Mouse (Mus musculus) G1E (cell line): ENCODE measurements at regions not wholly inside any gene's neighbourhood (a gene's known extent, or its start where the extent isn't known, plus 50 kb on each side); places are given as distances from the start of the nearest gene placed in this dataset.

ENCODE experiments used
- CTCF ChIP-seq: IDR thresholded peaks from 2 replicates; pipeline ENCODE4 v1.5.1; 2012; ENCODE audit warnings: low read depth, low read length, inconsistent platforms, mixed read lengths
- GATA1 ChIP-seq: IDR thresholded peaks from 2 replicates; pipeline ENCODE4 v1.6.1; 2012; ENCODE audit warnings: borderline replicate concordance, low read length, inconsistent platforms, mixed read lengths
- GATA2 ChIP-seq: IDR thresholded peaks from 2 replicates; pipeline ENCODE4 v1.6.1; 2012; ENCODE audit warnings: low read depth, low read length, inconsistent platforms, borderline replicate concordance
- POLR2AphosphoS5 ChIP-seq: IDR thresholded peaks from 2 replicates; pipeline ENCODE4 v1.6.1; 2012; ENCODE audit warnings: low read depth, low read length, inconsistent platforms; ENCODE audit not compliant: insufficient replicate concordance
- TAL1 ChIP-seq: conservative IDR thresholded peaks from 2 replicates; pipeline ENCODE4 v1.6.1; 2012; ENCODE audit warnings: low read depth, low read length, inconsistent platforms, mixed read lengths

- TF ChIP-seq CTCF: no peak
- TF ChIP-seq GATA1: no peak
- TF ChIP-seq POLR2AphosphoS5: no peak
- no peak for TF ChIP-seq TAL1
- TF ChIP-seq GATA2: no peak
Measured at GRCm38 (mm10) chr10:123998959-123999358, 735.2 kb downstream of the Fam19a2 start.
